Mouse (Mus musculus) E14TG2a.4 (cell line): Measurements from ENCODE around the gene Gstt1.

Source experiments
- CTCF ChIP-seq: conservative IDR thresholded peaks from 2 replicates; pipeline ENCODE4 v1.5.1; 2014; ENCODE audit warnings: low read length
- NANOG ChIP-seq: IDR thresholded peaks from 2 replicates; pipeline ENCODE4 v1.6.1; 2014; ENCODE audit warnings: borderline replicate concordance, low read length, mixed read lengths

DNA sequence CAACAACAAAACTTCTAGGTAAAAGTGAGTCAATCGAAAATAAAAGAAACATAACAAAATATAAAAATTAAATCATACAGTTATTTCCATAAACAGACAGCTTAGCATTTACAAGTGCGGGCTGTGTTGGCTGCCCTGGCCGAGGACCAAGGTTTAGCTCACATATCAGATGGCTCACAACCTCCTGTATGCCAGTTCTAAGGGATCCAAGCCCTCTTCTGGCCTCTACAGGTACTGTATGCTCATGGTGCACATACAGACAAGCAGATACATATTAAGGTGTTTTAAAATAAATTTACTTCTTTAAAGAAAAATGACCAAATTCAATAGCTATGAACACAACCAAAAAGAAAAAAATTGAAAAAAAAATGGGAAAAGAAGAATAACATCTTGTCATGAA lies 38.1 kb downstream of the Gstt1 start:
- TF ChIP-seq CTCF (peak; percentile 45), NANOG (no peak)
